Mouse (Mus musculus): Measurements from ENCODE around the gene Fcgbp.
"Not testable (repeated sequence)": the region's sequence is repeated elsewhere in the genome, so short reads cannot be mapped to it uniquely, and the experiment has no call there.

The Fcgbp gene

GRCm38 (mm10) chr7:28149841-28150240, 78.8 kb downstream of the Fcgbp start:
- no peak for DNase-seq (ENCODE audit: low spot score)

- no peak for DNase-seq (ENCODE audit: low spot score)
These were observed 80.7 kb downstream of the Fcgbp start for GRCm38 (mm10) chr7:28151584-28152221.

- DNase-seq (ENCODE audit: low spot score): not testable (repeated sequence)
These were observed 82.6 kb downstream of the Fcgbp start for GRCm38 (mm10) chr7:28153595-28153994.

GRCm38 (mm10) chr7:28159292-28159691, 88.3 kb downstream of the Fcgbp start:
- no peak for DNase-seq (ENCODE audit: low spot score)

GRCm38 (mm10) chr7:28159893-28160292, 88.9 kb downstream of the Fcgbp start:
- no peak for DNase-seq (ENCODE audit: low spot score)

GRCm38 (mm10) chr7:28161163-28161749, 90.2 kb downstream of the Fcgbp start:
- no peak for DNase-seq (ENCODE audit: low spot score)

GRCm38 (mm10) chr7:28165406-28165805, 94.4 kb downstream of the Fcgbp start:
- no peak for DNase-seq (ENCODE audit: low spot score)

- DNase-seq (ENCODE audit: low spot score): no peak
These were observed 97.5 kb downstream of the Fcgbp start for GRCm38 (mm10) chr7:28168320-28169115.

GRCm38 (mm10) chr7:28169489-28170422, 98.7 kb downstream of the Fcgbp start, which contains the start of gene Fbl:
Fbl (plus strand) TSS chr7:28169710.
- peak; percentile 69 for DNase-seq (ENCODE audit: low spot score)
